Mouse (Mus musculus) layer of hippocampus, adult 11-12 months (tissue): ENCODE measurements around the gene P4ha3.
A peak's percentile ranks its signal among the peaks of the same experiment; 100 is the strongest.
"Not testable (repeated sequence)": the region's sequence is repeated elsewhere in the genome, so short reads cannot be mapped to it uniquely, and the experiment has no call there.

ENCODE experiments used
- DNase-seq: peaks from one replicate; pipeline ENCODE4 v3.0.0; 2022; ENCODE audit warnings: low spot score

P4ha3 gene

DNA sequence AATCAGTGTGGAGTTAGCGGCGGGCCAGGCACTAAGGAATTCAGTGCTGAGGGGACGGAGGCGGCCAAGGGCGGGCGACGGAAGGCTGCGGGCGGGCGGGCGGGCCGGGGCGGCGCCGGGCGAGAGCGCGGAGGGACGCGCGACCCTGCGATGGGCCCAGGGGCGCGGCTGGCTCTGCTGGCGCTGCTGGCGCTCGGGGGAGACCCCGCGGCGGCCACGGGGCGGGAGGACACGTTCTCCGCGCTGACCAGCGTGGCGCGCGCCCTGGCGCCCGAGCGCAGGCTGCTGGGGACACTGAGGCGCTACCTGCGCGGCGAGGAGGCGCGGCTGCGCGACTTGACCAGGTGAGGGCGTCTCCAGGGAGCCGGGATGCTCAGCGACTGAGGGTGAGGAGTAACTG is at the start of gene P4ha3:
P4ha3 (plus strand) TSS at position 138 of the 400 bp plus-strand sequence.
- DNase-seq = no peak

GRCm38 (mm10) chr7:100238271-100238670 is 47.0 kb upstream of the P4ha3 start:
- no peak for DNase-seq

GRCm38 (mm10) chr7:100240601-100241000 is 44.7 kb upstream of the P4ha3 start:
- DNase-seq = peak; percentile 55

- DNase-seq = no peak
Observed at GRCm38 (mm10) chr7:100243007-100243406, 42.3 kb upstream of the P4ha3 start.

DNA sequence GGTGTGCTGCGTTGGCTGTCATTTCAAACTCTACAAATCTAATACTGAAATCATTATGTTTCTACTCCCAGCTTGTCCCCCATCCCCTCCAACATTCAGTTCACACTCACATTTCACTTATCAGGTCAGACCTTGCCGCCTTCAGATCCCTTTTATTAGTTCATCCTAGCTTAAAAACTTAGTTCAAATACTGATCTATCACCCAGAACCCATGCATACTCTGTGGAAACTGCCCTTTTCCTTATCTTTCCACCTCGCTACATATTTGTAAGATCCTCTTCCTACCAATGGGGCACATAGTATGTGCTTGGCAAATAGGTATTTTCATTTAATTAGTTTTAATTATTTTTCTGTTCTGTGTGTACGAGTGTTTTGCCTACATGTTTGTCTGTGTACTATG is 41.1 kb upstream of the P4ha3 start:
- no peak for DNase-seq

GRCm38 (mm10) chr7:100245176-100245575 is 40.1 kb upstream of the P4ha3 start:
- no peak for DNase-seq

GRCm38 (mm10) chr7:100250667-100251066 is 34.7 kb upstream of the P4ha3 start:
- no peak for DNase-seq

DNA sequence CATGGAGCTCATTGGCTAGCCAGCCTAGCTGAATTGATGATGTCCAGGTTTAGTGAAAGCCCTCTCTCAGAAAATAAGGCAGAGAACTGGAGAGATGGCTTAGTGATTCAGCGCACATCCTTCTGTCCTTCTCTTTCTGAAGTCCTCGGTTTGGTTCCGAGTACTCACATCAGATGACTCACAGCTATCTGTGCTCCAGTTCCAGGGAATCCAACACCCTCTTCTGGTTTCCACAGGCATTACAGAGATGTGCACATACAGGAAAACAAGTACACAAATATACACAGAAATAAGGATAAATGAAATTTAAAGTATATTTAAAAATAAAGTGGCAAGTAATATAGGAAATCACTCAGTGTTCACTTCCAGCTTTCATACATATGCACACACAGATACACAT is 23.0 kb upstream of the P4ha3 start:
- no peak for DNase-seq

- DNase-seq = not testable (repeated sequence)
Observed at GRCm38 (mm10) chr7:100264934-100265333, 20.4 kb upstream of the P4ha3 start.

GRCm38 (mm10) chr7:100272369-100272768 is 13.0 kb upstream of the P4ha3 start:
- no peak for DNase-seq

DNA sequence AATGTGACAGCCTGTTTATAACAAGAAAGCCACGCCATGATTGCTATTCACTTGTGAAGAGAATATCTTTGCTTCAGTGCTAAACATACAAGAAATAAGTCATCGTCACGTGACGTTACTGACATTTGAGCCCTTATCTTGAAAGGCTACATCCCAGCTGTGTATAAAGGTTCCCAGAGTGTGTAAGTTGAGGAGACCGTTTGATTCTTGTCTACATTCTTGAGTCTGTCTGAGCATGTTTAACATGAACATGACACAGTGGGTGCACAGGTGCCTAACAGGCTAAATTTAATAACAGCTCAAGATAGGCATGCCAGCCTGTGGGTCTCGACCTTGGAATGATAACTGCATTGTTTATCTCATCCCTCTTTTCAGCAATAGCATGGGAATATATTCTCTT is 10.8 kb upstream of the P4ha3 start:
- DNase-seq = no peak

DNA sequence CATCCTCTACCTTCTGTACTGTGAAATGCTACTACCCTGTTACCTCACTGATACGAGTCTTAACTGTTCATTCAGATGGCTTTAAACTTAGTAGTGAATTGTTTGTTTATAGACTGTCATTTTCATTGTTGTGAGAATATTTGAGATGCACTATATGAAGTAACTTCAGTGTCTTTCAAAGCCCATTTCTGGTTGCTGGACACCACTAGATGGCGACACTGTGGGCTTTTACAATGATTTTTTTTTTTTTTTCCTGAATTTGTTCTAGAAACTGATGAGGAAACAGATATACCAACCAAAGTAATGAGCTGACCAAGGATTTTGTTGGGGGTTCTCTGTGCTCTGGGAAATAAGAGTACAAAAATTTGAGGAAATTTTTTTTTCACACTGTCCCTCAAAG is 8.9 kb upstream of the P4ha3 start:
- DNase-seq = no peak

- peak; percentile 39 for DNase-seq
Observed at GRCm38 (mm10) chr7:100279803-100280202, 5.5 kb upstream of the P4ha3 start.

- DNase-seq = no peak
Observed at GRCm38 (mm10) chr7:100281596-100281995, 3.7 kb upstream of the P4ha3 start.

GRCm38 (mm10) chr7:100283298-100283697 is 2.0 kb upstream of the P4ha3 start:
- DNase-seq = no peak

DNA sequence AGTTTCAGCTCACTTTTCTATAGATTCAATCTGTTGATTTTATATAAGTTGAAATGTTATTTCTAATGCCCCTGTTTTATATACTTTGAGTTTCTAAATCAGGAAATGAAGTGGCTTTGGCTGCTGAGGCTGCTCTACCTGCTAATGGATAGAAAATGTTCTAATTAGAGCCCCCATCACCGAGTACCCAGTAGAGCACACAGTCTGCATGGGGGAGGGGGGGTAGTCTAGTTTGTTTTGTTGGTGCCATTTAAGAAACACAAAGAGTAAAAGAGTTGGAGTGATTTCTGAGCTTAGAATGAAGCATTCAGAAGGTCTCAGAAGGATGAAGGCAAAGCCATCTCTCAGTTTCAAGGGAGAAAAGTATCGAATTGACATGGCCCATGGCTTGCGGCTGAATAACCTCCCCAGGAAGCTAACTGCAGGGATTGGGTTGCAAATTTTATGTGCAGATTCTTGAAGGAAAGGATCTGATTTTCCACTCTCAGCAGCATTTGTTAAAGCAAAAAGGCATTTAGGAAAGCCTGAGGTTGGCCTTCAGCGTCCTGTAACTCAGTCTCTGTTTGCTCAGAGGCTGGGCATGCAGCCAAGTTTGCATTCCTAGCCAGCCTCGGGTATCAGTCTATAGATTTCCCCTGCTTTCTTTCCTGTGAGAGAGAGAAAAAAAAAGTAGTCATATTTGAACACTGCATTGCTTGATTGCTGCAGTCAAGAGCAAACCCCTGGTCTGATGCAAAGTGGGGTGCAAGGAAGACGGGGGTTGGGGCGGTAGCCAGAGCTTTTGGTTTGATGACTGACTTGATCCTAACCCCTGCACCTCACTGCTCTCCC is 2.6 kb downstream of the P4ha3 start:
- no peak for DNase-seq

- no peak for DNase-seq
Observed at GRCm38 (mm10) chr7:100288622-100289021, 3.3 kb downstream of the P4ha3 start.

GRCm38 (mm10) chr7:100293546-100293945 is 8.2 kb downstream of the P4ha3 start:
- no peak for DNase-seq

GRCm38 (mm10) chr7:100295745-100296144 is 10.4 kb downstream of the P4ha3 start:
- DNase-seq = no peak

GRCm38 (mm10) chr7:100296699-100297098 is 11.4 kb downstream of the P4ha3 start:
- DNase-seq = no peak

DNA sequence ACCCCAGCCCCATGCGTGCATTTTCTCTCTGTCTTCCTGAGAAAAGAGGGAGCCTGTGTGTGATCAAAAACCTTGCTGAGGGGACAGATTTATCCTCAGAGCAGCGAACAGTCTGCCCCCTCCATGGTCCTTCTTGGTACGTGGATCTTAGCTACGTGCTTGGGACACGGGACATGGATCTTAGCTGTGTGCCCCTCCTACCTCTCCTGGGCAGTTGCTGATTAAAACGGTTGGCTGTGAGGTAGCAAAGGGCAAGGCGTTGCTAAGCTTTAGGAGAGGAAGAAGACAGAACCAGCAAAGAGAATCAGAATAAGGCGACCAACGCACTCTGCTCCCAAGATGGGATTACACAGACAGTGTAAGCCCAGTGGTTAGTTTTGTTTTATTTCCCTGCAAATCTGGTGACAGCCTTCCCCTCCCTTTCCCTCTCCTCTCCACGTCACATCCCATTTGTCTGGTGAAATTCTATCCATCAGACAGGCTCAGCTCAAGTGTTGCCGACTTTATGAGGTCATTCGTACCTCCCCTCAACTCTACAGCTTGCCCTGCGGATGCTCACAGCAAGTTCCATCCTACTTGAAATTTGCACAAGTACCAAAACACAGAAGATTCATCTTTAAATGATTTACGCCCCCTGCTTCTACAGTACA is 13.7 kb downstream of the P4ha3 start:
- DNase-seq = no peak

- DNase-seq = no peak
Observed at GRCm38 (mm10) chr7:100301390-100301789, 16.1 kb downstream of the P4ha3 start.

DNA sequence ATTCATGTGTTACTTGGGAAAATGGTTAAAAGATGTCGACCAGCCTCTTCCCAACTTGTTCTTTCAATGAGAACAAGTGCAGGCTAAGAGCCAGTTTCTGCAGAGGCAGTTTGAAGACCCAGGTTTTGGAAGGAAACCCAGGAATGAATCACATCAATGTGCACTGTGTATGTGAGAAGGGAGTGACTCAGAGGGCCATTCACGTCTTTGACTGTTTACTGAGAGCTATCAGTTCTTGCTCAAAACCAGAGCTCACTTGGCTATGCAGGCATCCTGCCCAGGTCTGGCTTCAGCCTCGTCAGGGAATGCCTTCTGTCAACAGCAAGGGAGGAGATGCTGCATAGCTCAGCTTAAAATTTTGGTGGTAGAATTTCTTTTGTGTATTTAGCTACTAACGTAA is 17.0 kb downstream of the P4ha3 start:
- DNase-seq = peak; percentile 53

DNA sequence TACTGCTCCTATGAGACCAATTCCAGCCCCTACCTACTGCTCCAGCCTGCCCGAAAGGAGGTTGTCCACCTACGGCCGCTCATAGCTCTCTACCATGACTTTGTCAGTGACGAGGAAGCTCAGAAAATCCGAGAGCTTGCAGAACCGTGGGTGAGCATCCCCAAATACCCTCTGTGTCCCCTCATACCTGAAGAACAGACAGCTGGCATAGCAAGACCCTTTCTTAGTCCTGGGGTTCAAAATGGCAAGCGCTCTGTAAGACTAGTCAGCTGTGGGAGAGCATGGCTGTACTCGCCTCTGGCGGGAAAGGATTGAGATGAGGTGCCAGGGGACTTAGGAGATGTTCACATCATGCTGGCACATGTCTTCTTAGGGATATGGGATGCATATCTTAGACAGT is 20.6 kb downstream of the P4ha3 start:
- DNase-seq = no peak
